24 mouse cellular contexts compared by ENCODE assay signal in the genomic region with DNA sequence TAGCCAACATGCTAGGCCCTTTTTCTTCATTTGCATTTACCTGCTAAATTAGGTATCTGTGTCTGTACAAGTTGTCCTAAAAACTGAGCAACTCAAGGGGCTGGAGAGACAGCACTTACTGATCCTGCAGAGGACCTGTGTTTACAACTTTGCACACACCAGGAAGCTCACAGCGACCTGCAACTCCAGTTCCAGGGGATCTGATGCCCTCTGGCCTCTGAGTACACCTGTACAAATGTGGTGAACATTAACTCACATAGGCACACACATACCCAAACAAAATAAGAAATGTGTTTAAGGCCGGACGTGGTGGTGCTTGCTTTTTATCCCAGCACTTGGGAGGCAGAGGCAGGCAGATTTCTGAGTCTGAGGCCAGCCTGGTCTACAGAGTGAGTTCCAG. TPM values are rescaled to one million over a fixed set of nuclear protein-coding genes. Genes with fewer than 3 reads are reported as not detected.
"Had no signal": no experiment of that assay in that cellular context is flagged by ENCODE, and none has a peak within 500 bp of the region (broad histone marks: within the 10 kb centered on the region; RNA-seq: fewer than 3 reads in every experiment).

No protein-coding gene starts in this region.

- DNase-seq: forebrain, postnatal 0 days; gastrocnemius, postnatal 14 days; gastrocnemius, postnatal 36 days; heart, adult 18-20 months; heart, postnatal 10 days; heart, postnatal 36 days; kidney, adult 18-20 months; kidney, postnatal 14 days; layer of hippocampus, adult 9-11 months; layer of hippocampus, postnatal 36 days; liver; liver, embryonic 13.5 days had no signal

- H3K9ac ChIP-seq: forebrain, embryonic 15.5 days; forebrain, postnatal 0 days; heart, embryonic 12.5 days; hindbrain, embryonic 13.5 days; hindbrain, embryonic 15.5 days; limb, embryonic 12.5 days; liver, embryonic 13.5 days; liver, embryonic 15.5 days had no signal

- H3K9me3 ChIP-seq: forebrain, embryonic 15.5 days; heart, embryonic 10.5 days; heart, embryonic 12.5 days; hindbrain, embryonic 13.5 days; hindbrain, embryonic 15.5 days; limb, embryonic 10.5 days; limb, embryonic 12.5 days; liver, embryonic 13.5 days; liver, embryonic 15.5 days had no signal

- H3K36me3 ChIP-seq: forebrain, embryonic 15.5 days; heart, embryonic 10.5 days; heart, embryonic 12.5 days; hindbrain, embryonic 13.5 days; hindbrain, embryonic 15.5 days; limb, embryonic 10.5 days; limb, embryonic 12.5 days; liver, embryonic 13.5 days; liver, embryonic 15.5 days had no signal

- H3K27ac ChIP-seq: forebrain, embryonic 15.5 days; heart, embryonic 10.5 days; hindbrain, embryonic 13.5 days; hindbrain, embryonic 15.5 days; hindbrain, postnatal 0 days; kidney, postnatal 0 days; limb, embryonic 10.5 days; limb, embryonic 12.5 days; liver, embryonic 13.5 days; liver, embryonic 15.5 days had no signal

- H3K4me1 ChIP-seq: forebrain, embryonic 15.5 days; heart, embryonic 10.5 days; heart, embryonic 12.5 days; hindbrain, embryonic 15.5 days had no signal

- H3K4me2 ChIP-seq: forebrain, embryonic 15.5 days; heart, embryonic 12.5 days; hindbrain, embryonic 13.5 days; hindbrain, embryonic 15.5 days; limb, embryonic 12.5 days; liver, embryonic 13.5 days; liver, embryonic 15.5 days had no signal

- H3K27me3 ChIP-seq: forebrain, embryonic 15.5 days; heart, embryonic 12.5 days; hindbrain, embryonic 15.5 days; limb, embryonic 12.5 days had no signal

- H3K4me3 ChIP-seq: forebrain, embryonic 15.5 days; heart, embryonic 10.5 days; heart, embryonic 12.5 days; hindbrain, embryonic 13.5 days; hindbrain, embryonic 15.5 days; limb, embryonic 10.5 days; limb, embryonic 12.5 days; liver, embryonic 13.5 days; liver, embryonic 15.5 days had no signal

- ATAC-seq: forebrain, embryonic 15.5 days; forebrain, postnatal 0 days; hindbrain, postnatal 0 days; intestine, embryonic 16.5 days had no signal

RNA-seq across cellular contexts. Expression of a gene that starts 47.3 kb away (rescaled TPM):
- total RNA-seq: hematopoietic stem cell, adult 5-6 weeks had no signal
